Mouse (Mus musculus) c-Kit-positive CD71-positive TER-119-negative erythroid progenitor cells, embryonic 14.5 days (primary cell): Measurements from ENCODE around the gene Bckdhb.
"Not testable (repeated sequence)": the region's sequence is repeated elsewhere in the genome, so short reads cannot be mapped to it uniquely, and the experiment has no call there.

Source experiments
- DNase-seq: peaks from one replicate; pipeline ENCODE4 v3.0.0-alpha.2; 2013; ENCODE audit warnings: low read depth

Gene Bckdhb

GRCm38 (mm10) chr9:83924878-83925687, at the start of gene Bckdhb:
Gene Bckdhb, plus strand, starts transcription at chr9:83925145.
- DNase-seq = peak; percentile 92

- no peak for DNase-seq
Measured at GRCm38 (mm10) chr9:83882191-83882590, 42.8 kb upstream of the Bckdhb start.

- no peak for DNase-seq
Measured at GRCm38 (mm10) chr9:83886149-83886548, 38.8 kb upstream of the Bckdhb start.

GRCm38 (mm10) chr9:83888214-83888613, 36.7 kb upstream of the Bckdhb start:
- no peak for DNase-seq

- no peak for DNase-seq
Measured at GRCm38 (mm10) chr9:83893073-83893472, 31.9 kb upstream of the Bckdhb start.

GRCm38 (mm10) chr9:83893767-83894330, 31.1 kb upstream of the Bckdhb start:
- DNase-seq = no peak

GRCm38 (mm10) chr9:83902086-83902485, 22.9 kb upstream of the Bckdhb start:
- no peak for DNase-seq

- DNase-seq = no peak
Measured at GRCm38 (mm10) chr9:83905820-83906219, 19.1 kb upstream of the Bckdhb start.

GRCm38 (mm10) chr9:83907017-83907416, 17.9 kb upstream of the Bckdhb start:
- no peak for DNase-seq

GRCm38 (mm10) chr9:83909836-83910235, 15.1 kb upstream of the Bckdhb start:
- no peak for DNase-seq

- no peak for DNase-seq
Measured at GRCm38 (mm10) chr9:83910926-83911325, 14.0 kb upstream of the Bckdhb start.

GRCm38 (mm10) chr9:83922076-83922475, 2.9 kb upstream of the Bckdhb start:
- DNase-seq = no peak

GRCm38 (mm10) chr9:83924356-83924755, 589 bp upstream of the Bckdhb start:
- no peak for DNase-seq

GRCm38 (mm10) chr9:83925688-83926041, 720 bp downstream of the Bckdhb start:
- no peak for DNase-seq

- no peak for DNase-seq
Measured at GRCm38 (mm10) chr9:83926302-83926701, 1.4 kb downstream of the Bckdhb start.

- not testable (repeated sequence) for DNase-seq
Measured at GRCm38 (mm10) chr9:83939501-83939900, 14.6 kb downstream of the Bckdhb start.

- DNase-seq = no peak
Measured at GRCm38 (mm10) chr9:83940016-83940415, 15.1 kb downstream of the Bckdhb start.

- DNase-seq = no peak
Measured at GRCm38 (mm10) chr9:83940537-83941363, 15.8 kb downstream of the Bckdhb start.

- DNase-seq = no peak
Measured at GRCm38 (mm10) chr9:83951336-83951735, 26.4 kb downstream of the Bckdhb start.

- DNase-seq = peak; percentile 53
Measured at GRCm38 (mm10) chr9:83956632-83957314, 31.8 kb downstream of the Bckdhb start.

GRCm38 (mm10) chr9:83962098-83963086, 37.4 kb downstream of the Bckdhb start:
- DNase-seq = no peak
